Mouse (Mus musculus) embryonic facial prominence, embryonic 10.5 days (tissue): ENCODE measurements around the gene Slit3. TPM values are rescaled to one million over a fixed set of nuclear protein-coding genes. Genes with fewer than 3 reads are reported as not detected.

Experiments used
- DNase-seq: peaks from one replicate; pipeline ENCODE4 v3.0.0-alpha.2; 2017; ENCODE audit warnings: low spot score
- H3K27ac ChIP-seq: fragments of 300-500 bp; sonication (generic); replicated peaks from 2 replicates; pipeline ENCODE4 v1.5.1; 2016; ENCODE audit warnings: mild to moderate bottlenecking
- H3K27me3 ChIP-seq: fragments of 300-500 bp; sonication (generic); replicated peaks from 2 replicates; pipeline ENCODE4 v1.6.1; 2016; ENCODE audit warnings: low read depth, mild to moderate bottlenecking; ENCODE audit not compliant: poor library complexity, severe bottlenecking
- H3K36me3 ChIP-seq: fragments of 300-500 bp; sonication (generic); replicated peaks from 2 replicates; pipeline ENCODE4 v1.6.1; 2016; ENCODE audit warnings: mild to moderate bottlenecking, moderate library complexity
- H3K4me1 ChIP-seq: fragments of 300-500 bp; sonication (generic); 2 replicates; pipeline ENCODE4 v1.6.1; 2016
- H3K4me3 ChIP-seq: fragments of 300-500 bp; sonication (generic); 2 replicates; pipeline ENCODE4 v1.5.1; 2016; ENCODE audit warnings: mild to moderate bottlenecking, moderate library complexity
- H3K9me3 ChIP-seq: fragments of 300-500 bp; sonication (generic); 2 replicates; pipeline ENCODE4 v1.6.1; 2016; ENCODE audit warnings: mild to moderate bottlenecking
- WGBS: fragments of 180-500 bp; shearing (Covaris S2); methylation state at CpG from one replicate; pipeline ENCODE4 v1.1.7; 2016; 5-methylcytosine and 5-hydroxymethylcytosine counted together
- polyA plus RNA-seq: library from polyadenylated mRNA; unstranded; fragments of >200 nt; fragmentation: Nextera tagmentation; extraction: Ambion mirVana; gene quantifications from 2 replicates; pipeline ENCODE4 v1.2.1, GENCODE M21; 2016

The Slit3 gene
- polyA plus RNA-seq, 1 experiment from 2014 or later, result 12.6 TPM

DNA sequence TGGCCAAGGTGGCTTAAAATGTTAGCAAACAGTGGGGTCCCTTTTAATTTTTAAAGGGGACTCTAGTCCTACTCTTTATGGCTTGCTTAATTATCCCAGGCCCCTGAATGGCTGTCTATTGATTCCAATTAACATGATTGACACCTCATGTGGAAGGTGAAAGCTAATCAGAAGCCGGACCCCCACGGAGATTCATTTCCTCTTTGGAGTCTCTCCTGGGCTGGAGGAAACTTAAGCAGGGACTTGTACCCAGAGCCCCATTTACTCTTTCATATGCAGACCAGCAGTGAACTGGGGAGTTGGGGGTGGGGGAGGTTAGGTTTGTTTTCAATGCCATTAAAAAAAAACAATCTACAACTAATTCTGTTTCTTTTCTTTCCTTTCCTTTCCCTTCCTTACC is 230.4 kb downstream of the Slit3 start:
- WGBS, result 4% methylated on average over 2 of the region's 2 CpGs
- no peaks in the 10 kb centered on the region for H3K9me3 ChIP-seq
- no peaks in the 10 kb centered on the region for H3K36me3 ChIP-seq
- DNase-seq, result no peak
- peaks cover 65% of the 10 kb centered on the region for H3K4me1 ChIP-seq
- H3K27ac ChIP-seq, result peak overlapping the region; percentile 44
- H3K4me3 ChIP-seq, result no peak overlapping the region
- 0 out of 2 replicates have a peak, but pooled peaks cover 13% of the 10 kb centered on the region for H3K27me3 ChIP-seq

DNA sequence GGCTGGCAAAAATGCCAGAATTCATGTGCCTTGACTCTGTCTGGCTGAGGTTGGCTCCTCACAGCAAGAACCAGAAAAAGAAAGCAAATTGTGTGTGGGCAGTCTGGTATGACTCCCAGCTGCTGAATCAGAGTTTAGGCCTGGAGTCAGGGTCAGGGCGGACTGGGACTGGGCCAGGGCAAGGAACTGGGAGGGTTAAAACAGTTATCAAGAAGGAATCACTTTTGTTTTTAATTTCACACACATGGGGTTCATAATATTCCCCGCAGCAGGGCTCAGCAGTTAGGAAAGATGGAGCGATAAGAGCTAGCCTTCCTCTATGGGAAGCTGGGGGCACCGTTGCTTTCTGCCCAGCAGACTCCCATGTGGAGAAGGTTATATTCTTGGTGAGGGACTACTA is 234.8 kb downstream of the Slit3 start:
- Histone ChIP-seq H3K4me3 (no peak overlapping the region), H3K27me3 (0 out of 2 replicates have a peak, but pooled peaks cover 1% of the 10 kb centered on the region), H3K9me3 (peaks cover 5% of the 10 kb centered on the region; the same call in 1 of the 2 replicates), H3K27ac (peak overlapping the region; percentile 67), H3K36me3 (no peaks in the 10 kb centered on the region), H3K4me1 (peaks cover 45% of the 10 kb centered on the region)
- peak; percentile 49 for DNase-seq
- 47% methylated on average over 4 of the region's 4 CpGs for WGBS

DNA sequence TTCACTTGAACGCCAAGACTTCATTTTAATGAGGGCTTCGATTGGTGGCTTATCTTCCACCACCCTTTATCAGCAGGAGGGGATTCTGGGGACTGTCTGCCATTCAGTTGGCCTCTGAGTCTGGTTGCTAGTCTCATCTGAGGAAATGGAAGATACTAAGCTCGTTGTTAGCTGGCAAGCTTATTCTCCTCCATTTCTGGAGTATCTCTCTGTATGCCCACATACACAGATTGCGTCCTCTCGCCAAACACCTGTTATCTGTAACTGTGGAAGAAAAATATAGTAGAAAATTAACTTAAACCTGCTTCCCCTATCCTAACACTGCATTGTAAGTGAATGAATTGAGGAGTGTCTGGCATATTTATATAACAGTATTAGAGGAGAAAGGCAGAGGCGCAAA is 240.0 kb downstream of the Slit3 start:
- H3K27me3 ChIP-seq, result peaks cover 8% of the 10 kb centered on the region; the same call in 1 of the 2 replicates
- WGBS, result 88% methylated on average over 6 of the region's 6 CpGs
- H3K9me3 ChIP-seq, result peaks cover 5% of the 10 kb centered on the region; the same call in 1 of the 2 replicates
- H3K27ac ChIP-seq, result no peak overlapping the region
- DNase-seq, result no peak
- H3K4me3 ChIP-seq, result no peak overlapping the region
- no peaks in the 10 kb centered on the region for H3K36me3 ChIP-seq
- H3K4me1 ChIP-seq, result peaks cover 62% of the 10 kb centered on the region

DNA sequence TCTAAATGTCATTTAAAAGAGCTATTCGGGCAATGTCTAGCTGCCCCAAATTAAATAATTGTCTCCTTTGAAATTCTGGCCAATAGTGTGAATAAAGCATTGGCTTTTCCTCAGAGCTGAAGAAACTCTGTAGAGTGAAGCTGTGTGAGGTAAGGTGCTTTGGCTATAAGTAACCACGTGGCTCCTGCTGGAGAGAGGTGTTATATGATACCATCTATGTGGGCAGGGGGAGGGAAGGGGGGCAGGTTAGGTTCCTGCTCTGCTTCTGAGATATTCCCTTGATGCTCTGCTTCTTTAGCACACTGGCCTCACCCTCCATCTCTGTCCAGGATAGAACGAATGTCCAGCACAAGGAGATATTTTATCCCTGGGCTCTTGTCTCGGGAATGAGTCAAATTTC is 242.0 kb downstream of the Slit3 start:
- no peak for DNase-seq
- no peaks in the 10 kb centered on the region for H3K36me3 ChIP-seq
- H3K27me3 ChIP-seq, result peaks cover 10% of the 10 kb centered on the region; the same call in 1 of the 2 replicates
- peaks cover 49% of the 10 kb centered on the region for H3K4me1 ChIP-seq
- no peak overlapping the region for H3K4me3 ChIP-seq
- no peak overlapping the region for H3K27ac ChIP-seq
- H3K9me3 ChIP-seq, result peaks cover 8% of the 10 kb centered on the region
- 56% methylated on average over 4 of the region's 4 CpGs for WGBS

DNA sequence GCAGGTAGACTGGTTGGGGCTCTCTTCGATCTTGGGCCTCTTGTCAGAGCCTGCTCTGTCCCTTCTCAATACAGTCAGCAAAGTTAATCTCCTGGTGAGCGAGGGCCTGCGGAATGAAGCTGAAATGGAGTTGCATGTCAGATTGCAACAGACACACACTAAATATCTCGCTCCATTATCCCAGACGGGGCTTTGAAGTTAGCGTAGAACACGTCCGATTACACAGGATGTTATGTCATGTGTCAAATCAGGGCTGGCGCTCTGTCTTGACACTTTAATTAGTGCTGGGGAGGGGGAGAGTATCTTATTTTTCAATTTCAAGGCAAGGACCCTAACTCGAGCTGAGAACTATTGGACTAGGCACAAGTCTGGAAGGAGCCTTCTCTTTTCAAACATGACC is 243.4 kb downstream of the Slit3 start:
- H3K4me3 ChIP-seq, result no peak overlapping the region
- H3K9me3 ChIP-seq, result peaks cover 7% of the 10 kb centered on the region
- 50% methylated on average over 10 of the region's 10 CpGs for WGBS
- peak; percentile 49 for DNase-seq
- H3K27ac ChIP-seq, result no peak overlapping the region
- no peaks in the 10 kb centered on the region for H3K36me3 ChIP-seq
- peaks cover 58% of the 10 kb centered on the region for H3K4me1 ChIP-seq
- peaks cover 21% of the 10 kb centered on the region; the same call in 1 of the 2 replicates for H3K27me3 ChIP-seq

DNA sequence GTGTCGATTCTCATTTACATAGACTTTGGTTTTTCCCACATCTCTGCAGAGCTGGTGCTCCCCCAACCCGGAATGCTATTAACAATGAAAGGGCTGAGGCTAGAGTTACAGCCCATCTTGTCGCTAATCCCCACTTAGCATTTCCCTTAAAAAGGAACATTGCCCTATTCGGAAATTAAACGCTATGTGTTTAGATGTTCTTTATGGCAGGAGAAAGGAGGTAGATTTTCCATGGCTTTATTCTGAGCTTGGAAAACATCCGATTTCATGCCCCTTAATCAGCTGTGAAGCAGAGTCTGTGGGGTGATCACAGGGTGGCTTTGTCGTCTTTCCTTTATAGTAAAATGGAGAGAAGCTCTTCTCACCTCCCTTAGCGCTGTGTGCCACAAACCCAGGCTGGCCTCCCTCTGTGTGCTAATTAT is 244.5 kb downstream of the Slit3 start:
- Histone ChIP-seq H3K4me1 (peaks cover 68% of the 10 kb centered on the region), H3K9me3 (peaks cover 3% of the 10 kb centered on the region; the same call in 1 of the 2 replicates), H3K27me3 (peaks cover 22% of the 10 kb centered on the region; the same call in 1 of the 2 replicates), H3K36me3 (no peaks in the 10 kb centered on the region), H3K4me3 (no peak overlapping the region), H3K27ac (no peak overlapping the region)
- WGBS, result 7% methylated on average over 8 of the region's 8 CpGs
- DNase-seq, result no peak

DNA sequence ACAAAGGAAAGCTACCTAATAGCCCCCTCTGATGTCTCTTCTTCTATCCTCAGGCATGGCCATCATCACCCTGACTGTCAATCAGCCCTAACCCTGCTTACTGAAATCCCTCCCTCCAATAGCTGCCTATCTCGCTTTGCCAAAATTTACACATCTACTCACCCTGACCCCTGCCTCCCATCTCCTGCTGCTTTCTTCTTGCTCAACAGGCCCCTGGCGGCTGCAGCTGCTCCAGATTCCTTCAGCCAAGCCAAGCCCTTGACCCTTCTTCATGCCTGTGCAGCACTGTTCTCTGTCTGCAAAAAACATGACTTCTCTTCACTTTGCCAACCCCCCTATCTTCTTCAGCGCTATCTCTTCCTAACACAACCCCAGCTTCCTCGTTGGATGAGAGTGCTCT is 245.6 kb downstream of the Slit3 start:
- no peak overlapping the region for H3K4me3 ChIP-seq
- WGBS, result 77% methylated on average over 4 of the region's 4 CpGs
- peaks cover 78% of the 10 kb centered on the region for H3K4me1 ChIP-seq
- H3K27ac ChIP-seq, result no peak overlapping the region
- peaks cover 14% of the 10 kb centered on the region; the same call in 1 of the 2 replicates for H3K27me3 ChIP-seq
- H3K36me3 ChIP-seq, result no peaks in the 10 kb centered on the region
- no peak for DNase-seq
- H3K9me3 ChIP-seq, result peaks cover 3% of the 10 kb centered on the region; the same call in 1 of the 2 replicates

DNA sequence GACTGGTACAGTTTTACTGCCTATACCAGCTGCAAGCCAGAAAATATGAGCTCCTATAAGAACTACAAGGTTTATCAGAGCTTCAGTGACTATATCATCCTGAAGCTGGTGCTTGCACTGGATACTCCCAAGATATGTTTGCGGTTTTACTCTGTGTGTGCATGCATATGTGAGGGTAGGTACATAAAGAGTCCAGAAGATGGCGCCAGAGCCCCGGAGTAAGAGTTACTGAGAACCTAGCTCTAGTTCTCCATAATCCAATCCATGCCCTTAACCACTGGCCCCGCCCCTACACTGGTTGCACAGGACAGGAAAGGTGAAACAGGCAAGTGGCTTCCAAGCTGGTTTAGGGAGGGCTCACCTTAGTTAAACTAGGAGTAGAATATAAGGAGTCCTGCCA is 246.2 kb downstream of the Slit3 start:
- Histone ChIP-seq H3K4me3 (no peak overlapping the region), H3K9me3 (peaks cover 4% of the 10 kb centered on the region), H3K36me3 (no peaks in the 10 kb centered on the region), H3K27me3 (peaks cover 14% of the 10 kb centered on the region; the same call in 1 of the 2 replicates), H3K4me1 (peaks cover 72% of the 10 kb centered on the region), H3K27ac (no peak overlapping the region)
- 84% methylated on average over 4 of the region's 4 CpGs for WGBS
- DNase-seq, result no peak

DNA sequence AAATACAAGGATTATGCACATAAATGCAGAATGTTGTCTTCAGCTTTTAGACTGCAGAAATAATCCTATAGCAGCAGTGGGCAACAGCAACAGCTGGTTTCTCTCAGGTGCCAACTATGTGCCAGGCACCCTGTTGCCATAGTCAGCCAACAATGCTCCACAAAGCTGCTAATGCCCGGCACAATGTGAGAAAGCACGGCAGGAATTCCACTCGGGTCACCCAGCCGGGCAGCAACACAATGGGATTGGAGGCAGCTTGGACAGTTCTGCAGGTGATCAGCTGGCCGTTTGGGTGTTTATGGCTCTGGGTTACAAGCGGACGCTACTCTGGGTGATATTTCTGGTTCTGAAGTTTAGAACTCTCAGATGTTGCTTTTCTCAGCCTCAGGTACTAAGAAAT is 248.9 kb downstream of the Slit3 start:
- Histone ChIP-seq H3K27me3 (peaks cover 14% of the 10 kb centered on the region; the same call in 1 of the 2 replicates), H3K27ac (peak overlapping the region; percentile 44; the same call in 1 of the 2 replicates)

DNA sequence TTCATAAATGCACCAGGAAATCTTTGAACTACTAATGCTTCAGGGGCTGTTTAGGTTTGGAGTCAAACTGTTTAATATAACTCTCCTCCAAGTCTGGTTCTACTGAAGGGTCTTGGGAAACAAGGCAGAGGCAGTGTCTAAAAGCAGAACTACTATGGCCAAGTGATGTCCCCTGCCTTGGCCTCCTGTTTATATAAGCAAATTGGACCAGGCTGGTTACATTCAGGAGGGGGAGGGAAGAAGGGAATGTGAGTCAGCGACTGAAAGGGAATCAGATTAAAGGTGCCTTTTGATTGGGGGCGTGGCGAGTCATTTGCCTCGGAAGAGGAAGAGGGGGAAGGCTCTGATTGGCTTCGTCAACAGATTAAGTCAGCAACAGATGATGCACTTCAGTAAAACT is 249.7 kb downstream of the Slit3 start:
- Histone ChIP-seq H3K27me3 (peaks cover 14% of the 10 kb centered on the region; the same call in 1 of the 2 replicates), H3K27ac (peak overlapping the region; percentile 52; the same call in 1 of the 2 replicates), H3K4me1 (peaks cover 42% of the 10 kb centered on the region), H3K9me3 (peaks cover 11% of the 10 kb centered on the region), H3K36me3 (no peaks in the 10 kb centered on the region; the same call in 1 of the 2 replicates), H3K4me3 (no peak overlapping the region)
- peak; percentile 69 for DNase-seq
- WGBS, result 9% methylated on average over 5 of the region's 5 CpGs

More for the DNA sequence above, 248.9 kb downstream of the Slit3 start:
- no peaks in the 10 kb centered on the region; the same call in 1 of the 2 replicates for H3K36me3 ChIP-seq
- H3K9me3 ChIP-seq, result peaks cover 11% of the 10 kb centered on the region
- H3K4me3 ChIP-seq, result no peak overlapping the region
- 44% methylated on average over 7 of the region's 7 CpGs for WGBS
- H3K4me1 ChIP-seq, result peaks cover 46% of the 10 kb centered on the region
- no peak for DNase-seq

DNA sequence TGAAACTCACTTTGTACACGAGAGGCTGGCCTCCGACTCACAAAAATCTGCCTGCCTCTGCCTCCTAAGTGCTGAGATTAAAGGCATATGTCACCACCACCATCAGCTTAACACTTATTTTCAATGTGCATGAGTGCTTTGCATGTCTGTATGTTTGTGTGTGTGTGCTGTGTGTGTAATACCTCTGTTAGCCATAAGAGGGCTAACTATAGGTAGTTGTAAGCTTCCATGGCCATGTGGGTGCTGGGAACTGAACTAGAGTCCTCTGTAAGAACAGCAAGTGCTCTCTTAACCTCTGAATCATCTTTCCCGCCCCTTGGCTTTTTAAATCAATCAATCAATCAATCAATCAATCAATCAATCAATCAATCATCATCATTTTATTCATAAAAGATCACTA is 251.4 kb downstream of the Slit3 start:
- Histone ChIP-seq H3K36me3 (no peaks in the 10 kb centered on the region; the same call in 1 of the 2 replicates), H3K4me1 (peaks cover 34% of the 10 kb centered on the region), H3K27ac (no peak overlapping the region), H3K9me3 (peaks cover 8% of the 10 kb centered on the region), H3K4me3 (no peak overlapping the region), H3K27me3 (peaks cover 14% of the 10 kb centered on the region; the same call in 1 of the 2 replicates)
- no peak for DNase-seq
- 94% methylated on average over 3 of the region's 3 CpGs for WGBS

DNA sequence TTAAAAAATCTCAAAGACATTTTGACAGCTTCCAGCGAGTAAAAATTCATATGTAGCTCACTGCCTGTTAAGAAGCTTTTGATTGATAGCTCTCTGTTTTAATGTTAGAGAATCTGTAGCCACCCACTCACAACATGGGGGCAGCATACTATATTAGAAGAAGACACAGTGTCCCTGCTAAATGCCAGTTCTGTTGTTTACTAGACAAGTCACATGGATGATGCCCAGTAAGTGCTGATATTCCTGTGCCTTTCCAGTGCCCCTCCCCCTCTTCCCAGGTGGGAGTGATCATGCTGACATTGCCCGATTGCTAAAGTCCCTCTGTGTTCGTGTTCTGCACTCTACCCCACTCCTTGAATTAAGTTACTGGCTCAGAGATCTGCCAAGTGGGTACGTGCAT is 254.0 kb downstream of the Slit3 start:
- DNase-seq, result no peak
- Histone ChIP-seq H3K9me3 (peaks cover 8% of the 10 kb centered on the region; the same call in 1 of the 2 replicates), H3K27me3 (no peaks in the 10 kb centered on the region), H3K4me1 (peaks cover 30% of the 10 kb centered on the region), H3K36me3 (no peaks in the 10 kb centered on the region; the same call in 1 of the 2 replicates), H3K4me3 (no peak overlapping the region), H3K27ac (no peak overlapping the region)
- 71% methylated on average over 4 of the region's 4 CpGs for WGBS

DNA sequence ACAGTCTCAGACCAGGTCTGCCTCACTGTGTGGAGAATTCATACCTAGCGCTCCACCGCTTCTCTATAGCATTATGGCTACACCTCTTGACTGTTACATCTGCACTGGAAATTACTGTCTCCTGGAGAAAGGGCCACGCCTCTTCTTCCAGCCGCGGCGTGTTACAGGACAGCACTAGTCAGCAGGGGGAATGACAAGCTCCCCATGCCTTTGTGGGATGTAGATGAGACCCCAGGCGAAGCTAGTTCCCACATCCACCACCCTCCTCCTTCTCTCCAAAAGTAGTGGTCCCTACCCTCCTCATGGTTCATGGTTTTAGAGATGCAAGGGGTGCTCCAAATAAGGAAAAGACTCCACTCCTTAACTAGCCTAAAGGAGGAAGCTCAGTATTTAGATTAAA is 257.8 kb downstream of the Slit3 start:
- H3K27ac ChIP-seq, result no peak overlapping the region; the same call in 1 of the 2 replicates
- H3K27me3 ChIP-seq, result no peaks in the 10 kb centered on the region
- no peak overlapping the region for H3K4me3 ChIP-seq
- no peak for DNase-seq
- peaks cover 27% of the 10 kb centered on the region for H3K4me1 ChIP-seq
- WGBS, result 77% methylated on average over 7 of the region's 7 CpGs
- H3K36me3 ChIP-seq, result no peaks in the 10 kb centered on the region
- H3K9me3 ChIP-seq, result no peaks in the 10 kb centered on the region
